28 mouse cellular contexts compared by ENCODE assay signal in the genomic region with DNA sequence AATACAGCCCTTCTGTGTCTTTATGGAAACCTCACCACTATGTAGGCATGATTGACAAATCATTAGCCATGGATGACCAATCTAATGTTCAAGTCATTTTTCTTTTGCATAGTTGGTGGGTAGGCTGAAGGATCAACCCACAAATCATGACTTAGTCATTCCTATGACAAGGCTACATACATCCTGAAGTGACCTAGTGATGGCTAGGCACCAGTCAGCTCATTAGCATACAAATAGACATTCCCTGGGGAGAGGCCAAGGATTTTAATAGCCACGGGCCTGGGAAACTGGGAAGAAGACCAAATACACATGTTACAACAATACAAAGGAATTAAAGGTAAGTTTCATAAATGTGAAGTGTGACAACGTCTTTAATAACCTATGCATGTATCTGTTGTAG.
DNase-seq lines count a peak whose midpoint lies in the region; ATAC-seq and TF ChIP-seq lines count a peak whose summit lies in the region.
"Had no signal": no experiment of that assay in that cellular context is flagged by ENCODE, and none has a peak within 500 bp of the region (broad histone marks: within the 10 kb centered on the region; RNA-seq: fewer than 3 reads in every experiment).

No protein-coding gene starts in this region.

- H3K4me1 ChIP-seq in forebrain, embryonic 10.5 days: peaks cover 37% of the 10 kb centered on the region
- 0 out of 2 replicates have a peak, but pooled peaks cover 3% of the 10 kb centered on the region for H3K4me1 ChIP-seq in forebrain, embryonic 14.5 days (ENCODE audit: control insufficient read depth, insufficient read depth, low read length)
- no peaks in the 10 kb centered on the region for H3K4me1 ChIP-seq in heart, embryonic 12.5 days (replicated peaks)
- peaks cover 39% of the 10 kb centered on the region for H3K4me1 ChIP-seq in midbrain, embryonic 10.5 days
- no peaks in the 10 kb centered on the region for H3K4me1 ChIP-seq in midbrain, postnatal 0 days (ENCODE audit: insufficient read depth, low read length)
- 0 out of 2 replicates have a peak, but pooled peaks cover 4% of the 10 kb centered on the region for H3K4me1 ChIP-seq in neural tube, embryonic 15.5 days
- H3K4me1 ChIP-seq: embryonic facial prominence, embryonic 12.5 days; heart, embryonic 13.5 days; intestine, embryonic 15.5 days; limb, embryonic 12.5 days; liver, embryonic 15.5 days; stomach, embryonic 15.5 days had no signal

- H3K9me3 ChIP-seq in forebrain, embryonic 10.5 days: no peaks in the 10 kb centered on the region
- no peaks in the 10 kb centered on the region for H3K9me3 ChIP-seq in forebrain, embryonic 14.5 days (replicated peaks; ENCODE audit: control insufficient read depth, low read length)
- no peaks in the 10 kb centered on the region for H3K9me3 ChIP-seq in heart, embryonic 12.5 days (replicated peaks)
- peaks cover 9% of the 10 kb centered on the region; the same call in 1 of the 2 replicates for H3K9me3 ChIP-seq in midbrain, embryonic 10.5 days (replicated peaks)
- H3K9me3 ChIP-seq in midbrain, postnatal 0 days (ENCODE audit: low read length): no peaks in the 10 kb centered on the region
- H3K9me3 ChIP-seq in neural tube, embryonic 15.5 days (replicated peaks): no peaks in the 10 kb centered on the region
- H3K9me3 ChIP-seq: embryonic facial prominence, embryonic 12.5 days; heart, embryonic 13.5 days; intestine, embryonic 15.5 days; limb, embryonic 12.5 days; liver, embryonic 15.5 days; midbrain, embryonic 15.5 days; stomach, embryonic 15.5 days had no signal

- WGBS in forebrain, embryonic 10.5 days: 44% methylated on average over 2 of the region's 2 CpGs
- WGBS in forebrain, embryonic 14.5 days: 22% methylated on average over 2 of the region's 2 CpGs
- 54% methylated on average over 2 of the region's 2 CpGs for WGBS in heart, embryonic 12.5 days
- 32% methylated on average over 2 of the region's 2 CpGs for WGBS in midbrain, embryonic 10.5 days
- 18% methylated on average over 2 of the region's 2 CpGs for WGBS in midbrain, postnatal 0 days
- 19% methylated on average over 2 of the region's 2 CpGs for WGBS in neural tube, embryonic 15.5 days

- no peak for ATAC-seq in forebrain, embryonic 14.5 days
- ATAC-seq in heart, embryonic 12.5 days (ENCODE audit: insufficient number of reproducible peaks, low FRiP score): no peak
- ATAC-seq in midbrain, postnatal 0 days (ENCODE audit: low FRiP score): no peak
- ATAC-seq in neural tube, embryonic 15.5 days (ENCODE audit: low FRiP score): no peak
- ATAC-seq: forebrain, postnatal 0 days; hindbrain, postnatal 0 days; intestine, embryonic 15.5 days; midbrain, embryonic 15.5 days had no signal

- no peak overlapping the region for H3K4me3 ChIP-seq in forebrain, embryonic 10.5 days
- H3K4me3 ChIP-seq in forebrain, embryonic 14.5 days (ENCODE audit: low read depth, low read length): no peak overlapping the region
- H3K4me3 ChIP-seq in heart, embryonic 12.5 days: no peak overlapping the region
- H3K4me3 ChIP-seq in midbrain, embryonic 10.5 days: no peak overlapping the region
- no peak overlapping the region for H3K4me3 ChIP-seq in midbrain, postnatal 0 days (ENCODE audit: low read depth, low read length)
- no peak overlapping the region for H3K4me3 ChIP-seq in neural tube, embryonic 15.5 days (replicated peaks)
- H3K4me3 ChIP-seq: embryonic facial prominence, embryonic 12.5 days; heart, embryonic 13.5 days; intestine, embryonic 15.5 days; limb, embryonic 12.5 days; liver, embryonic 15.5 days; midbrain, embryonic 15.5 days; stomach, embryonic 15.5 days had no signal

- no peak overlapping the region for H3K4me2 ChIP-seq in forebrain, embryonic 14.5 days (ENCODE audit: low read length)
- H3K4me2 ChIP-seq in heart, embryonic 12.5 days: no peak overlapping the region
- no peak overlapping the region for H3K4me2 ChIP-seq in midbrain, postnatal 0 days (ENCODE audit: low read depth, low read length, poor library complexity, severe bottlenecking)
- no peak overlapping the region for H3K4me2 ChIP-seq in neural tube, embryonic 15.5 days
- H3K4me2 ChIP-seq: embryonic facial prominence, embryonic 12.5 days; heart, embryonic 13.5 days; intestine, embryonic 15.5 days; limb, embryonic 12.5 days; liver, embryonic 15.5 days; lung, embryonic 14.5 days; midbrain, embryonic 15.5 days; stomach, embryonic 15.5 days had no signal

- no peak for DNase-seq in forebrain, embryonic 10.5 days (ENCODE audit: extremely low spot score, low spot score)
- DNase-seq in forebrain, embryonic 14.5 days (ENCODE audit: low spot score): no peak
- DNase-seq in heart, adult 8-10 months (ENCODE audit: low spot score): peak; percentile 63
- DNase-seq in midbrain, embryonic 10.5 days (ENCODE audit: low spot score): no peak
- no peak for DNase-seq in midbrain, postnatal 0 days (ENCODE audit: low spot score)
- peak; percentile 24 for DNase-seq in heart, postnatal 4 days
- DNase-seq: adrenal gland, postnatal 10 days; cerebellum, adult 11 months; cerebellum, adult 9-10 months; cerebellum, postnatal 36 days; embryo, embryonic 11 days; forebrain, postnatal 0 days; gastrocnemius, postnatal 14 days; kidney, adult 8-10 months; kidney, postnatal 14 days; lung, embryonic 14.5 days; lung, postnatal 14 days had no signal

- no peaks in the 10 kb centered on the region for H3K27me3 ChIP-seq in forebrain, embryonic 10.5 days (ENCODE audit: poor library complexity, severe bottlenecking)
- no peaks in the 10 kb centered on the region for H3K27me3 ChIP-seq in forebrain, embryonic 14.5 days (replicated peaks; ENCODE audit: control insufficient read depth, insufficient read depth, low read length)
- H3K27me3 ChIP-seq in heart, embryonic 12.5 days (replicated peaks): no peaks in the 10 kb centered on the region
- H3K27me3 ChIP-seq in midbrain, embryonic 10.5 days (ENCODE audit: low read depth, poor library complexity, severe bottlenecking): no peaks in the 10 kb centered on the region
- H3K27me3 ChIP-seq in midbrain, postnatal 0 days (ENCODE audit: insufficient read depth, low read length): no peaks in the 10 kb centered on the region
- no peaks in the 10 kb centered on the region for H3K27me3 ChIP-seq in neural tube, embryonic 15.5 days (replicated peaks)
- H3K27me3 ChIP-seq: CH12.LX; embryonic facial prominence, embryonic 12.5 days; heart, embryonic 13.5 days; intestine, embryonic 15.5 days; limb, embryonic 12.5 days; liver, embryonic 15.5 days; midbrain, embryonic 15.5 days; stomach, embryonic 15.5 days had no signal

- no peak for TF ChIP-seq CTCF in midbrain, postnatal 0 days (IDR thresholded peaks at IDR 0.05)

- no peak overlapping the region for H3K9ac ChIP-seq in forebrain, embryonic 14.5 days (ENCODE audit: low read length)
- H3K9ac ChIP-seq in heart, embryonic 12.5 days: no peak overlapping the region
- H3K9ac ChIP-seq in midbrain, postnatal 0 days (replicated peaks; ENCODE audit: low read length, poor library complexity, severe bottlenecking): no peak overlapping the region
- H3K9ac ChIP-seq in neural tube, embryonic 15.5 days (replicated peaks): no peak overlapping the region
- H3K9ac ChIP-seq: embryonic facial prominence, embryonic 12.5 days; forebrain, postnatal 0 days; heart, embryonic 13.5 days; intestine, embryonic 15.5 days; limb, embryonic 12.5 days; liver, embryonic 15.5 days; lung, embryonic 14.5 days; midbrain, embryonic 15.5 days; stomach, embryonic 15.5 days had no signal

- H3K27ac ChIP-seq in forebrain, embryonic 10.5 days: peak overlapping the region; percentile 13; the same call in 1 of the 2 replicates
- H3K27ac ChIP-seq in forebrain, embryonic 14.5 days (ENCODE audit: low read depth, low read length): no peak overlapping the region
- H3K27ac ChIP-seq in heart, embryonic 12.5 days (ENCODE audit: poor library complexity, severe bottlenecking): no peak overlapping the region
- H3K27ac ChIP-seq in midbrain, embryonic 10.5 days (replicated peaks): peak overlapping the region; percentile 84
- no peak overlapping the region for H3K27ac ChIP-seq in midbrain, postnatal 0 days (ENCODE audit: low read depth, low read length)
- H3K27ac ChIP-seq in neural tube, embryonic 15.5 days (replicated peaks): no peak overlapping the region
- H3K27ac ChIP-seq: embryonic facial prominence, embryonic 12.5 days; heart, embryonic 13.5 days; hindbrain, postnatal 0 days; intestine, embryonic 15.5 days; limb, embryonic 12.5 days; liver, embryonic 15.5 days; midbrain, embryonic 15.5 days; stomach, embryonic 15.5 days had no signal

- no peaks in the 10 kb centered on the region for H3K36me3 ChIP-seq in forebrain, embryonic 10.5 days (replicated peaks)
- no peaks in the 10 kb centered on the region for H3K36me3 ChIP-seq in forebrain, embryonic 14.5 days (ENCODE audit: control insufficient read depth, insufficient read depth, low read length)
- H3K36me3 ChIP-seq in heart, embryonic 12.5 days: no peaks in the 10 kb centered on the region
- H3K36me3 ChIP-seq in midbrain, embryonic 10.5 days: no peaks in the 10 kb centered on the region
- H3K36me3 ChIP-seq in midbrain, postnatal 0 days (ENCODE audit: insufficient read depth, low read length): no peaks in the 10 kb centered on the region
- H3K36me3 ChIP-seq in neural tube, embryonic 15.5 days: no peaks in the 10 kb centered on the region
- H3K36me3 ChIP-seq: embryonic facial prominence, embryonic 12.5 days; heart, embryonic 13.5 days; intestine, embryonic 15.5 days; limb, embryonic 12.5 days; liver, embryonic 15.5 days; midbrain, embryonic 15.5 days; stomach, embryonic 15.5 days had no signal

Comparison
In these comparisons a context has a peak if more than half of its experiments do, and no peak if none do; other contexts are left out.
1. H3K27ac ChIP-seq: peak in forebrain, embryonic 10.5 days (single experiment) and midbrain, embryonic 10.5 days (single experiment); none in forebrain, embryonic 14.5 days (single experiment), heart, embryonic 12.5 days (single experiment), midbrain, postnatal 0 days (single experiment) and neural tube, embryonic 15.5 days (single experiment).
2. DNase-seq: peak in heart, adult 8-10 months (single experiment) and heart, postnatal 4 days (single experiment); none in forebrain, embryonic 10.5 days (single experiment), forebrain, embryonic 14.5 days (single experiment), midbrain, embryonic 10.5 days (single experiment) and midbrain, postnatal 0 days (single experiment).